ENCODE assay signal across 24 mouse cellular contexts in genomic region chr1:154252739-154253138, GRCm38 (mm10). TPM values are rescaled to one million over a fixed set of nuclear protein-coding genes. Genes with fewer than 3 reads are reported as not detected.
DNase-seq lines count a peak whose midpoint lies in the region.
"Had no signal": no experiment of that assay in that cellular context is flagged by ENCODE, and none has a peak within 500 bp of the region (broad histone marks: within the 10 kb centered on the region; RNA-seq: fewer than 3 reads in every experiment).

No protein-coding gene starts in this region.

- no peaks in the 10 kb centered on the region for H3K9me3 ChIP-seq in midbrain, embryonic 10.5 days (replicated peaks)
- H3K9me3 ChIP-seq: embryonic facial prominence, embryonic 10.5 days; limb, embryonic 10.5 days; megakaryocyte, embryonic 14.5 days; midbrain, embryonic 15.5 days; neural tube, embryonic 15.5 days had no signal

- intact Hi-C loops in left cerebral cortex, postnatal 4 days (cut with DNase I), result no loop called here

- 78% methylated on average over 5 of the region's 5 CpGs for WGBS in midbrain, embryonic 10.5 days

- no peaks in the 10 kb centered on the region for H3K36me3 ChIP-seq in midbrain, embryonic 10.5 days
- H3K36me3 ChIP-seq: embryonic facial prominence, embryonic 10.5 days; limb, embryonic 10.5 days; midbrain, embryonic 15.5 days; neural tube, embryonic 15.5 days had no signal

- H3K4me3 ChIP-seq in midbrain, embryonic 10.5 days, result no peak overlapping the region
- H3K4me3 ChIP-seq: embryonic facial prominence, embryonic 10.5 days; limb, embryonic 10.5 days; megakaryocyte, embryonic 14.5 days; midbrain, embryonic 15.5 days; neural tube, embryonic 15.5 days had no signal

- no peaks in the 10 kb centered on the region for H3K27me3 ChIP-seq in midbrain, embryonic 10.5 days (ENCODE audit: low read depth, poor library complexity, severe bottlenecking)
- H3K27me3 ChIP-seq: megakaryocyte, embryonic 14.5 days; midbrain, embryonic 15.5 days; neural tube, embryonic 15.5 days had no signal

- no peaks in the 10 kb centered on the region for H3K4me1 ChIP-seq in midbrain, embryonic 10.5 days
- H3K4me1 ChIP-seq: embryonic facial prominence, embryonic 10.5 days; limb, embryonic 10.5 days; megakaryocyte, embryonic 14.5 days; neural tube, embryonic 15.5 days had no signal

- H3K27ac ChIP-seq in midbrain, embryonic 10.5 days (replicated peaks), result no peak overlapping the region
- H3K27ac ChIP-seq: embryonic facial prominence, embryonic 10.5 days; kidney, postnatal 0 days; limb, embryonic 10.5 days; midbrain, embryonic 15.5 days; neural tube, embryonic 15.5 days had no signal

- DNase-seq in left cerebral cortex, adult 18-20 months (ENCODE audit: low spot score in 2 of 2), result peak; percentile 52 to 65
- DNase-seq in left cerebral cortex, postnatal 4 days, result no peak
- DNase-seq in layer of hippocampus, adult 8-10 months (ENCODE audit: low spot score in 2 of 2), result peak; percentile 28 to 45
- DNase-seq in left cerebral cortex, adult 9 months (ENCODE audit: low spot score in 2 of 2), result peak; percentile 69 to 77
- no peak for DNase-seq in midbrain, embryonic 10.5 days (ENCODE audit: low spot score)
- no peak for DNase-seq in adrenal gland, postnatal 14 days
- no peak for DNase-seq in testis, postnatal 10 days (ENCODE audit: low spot score)
- DNase-seq: cerebellum, adult 9-10 months; gastrocnemius, postnatal 14 days; kidney, adult 11 months; liver, postnatal 0 days; lung, postnatal 10 days; thymus, adult 18-20 months had no signal

RNA-seq across cellular contexts. Expression of gene Zfp648, which starts 51.8 kb away (rescaled TPM):
- total RNA-seq in left cerebral cortex, adult 18-20 months (2021), result 1 to 10 TPM in 1 of 2 experiments, under 1 TPM in 1; 0.56 to 1.4 TPM
- total RNA-seq in left cerebral cortex, postnatal 4 days (2021), result under 1 TPM; 0.32 to 0.36 TPM
- total RNA-seq in layer of hippocampus, adult 8-10 months (2022), result under 1 TPM; 0.33 to 0.70 (median 0.58) TPM
- polyA plus RNA-seq in midbrain, embryonic 10.5 days (2016; fragmentation: Nextera tagmentation; extraction: Ambion mirVana), result not detected in 2 replicates
- 0.30 TPM in 2 replicates for total RNA-seq in adrenal gland, postnatal 14 days (2021)
- total RNA-seq: common myeloid progenitor, adult 5-6 weeks; hematopoietic stem cell, adult 5-6 weeks; liver, adult 2 months had no signal
- polyA plus RNA-seq: C2C12; forebrain, embryonic 11.5 days; liver, adult 2 months; liver, postnatal 0 days had no signal

Comparison
In these comparisons a context has a peak if more than half of its experiments do, and no peak if none do; other contexts are left out.
1. DNase-seq: peak in left cerebral cortex, adult 18-20 months (2 of 2), layer of hippocampus, adult 8-10 months (2 of 2) and left cerebral cortex, adult 9 months (2 of 2); none in left cerebral cortex, postnatal 4 days (single experiment), midbrain, embryonic 10.5 days (single experiment), adrenal gland, postnatal 14 days (single experiment) and testis, postnatal 10 days (single experiment).